Mouse (Mus musculus) hindlimb bud, embryonic 11.5 days (tissue): ENCODE measurements around the gene Iqgap1.
"Not testable (repeated sequence)": the region's sequence is repeated elsewhere in the genome, so short reads cannot be mapped to it uniquely, and the experiment has no call there.

ENCODE experiments used
- DNase-seq: peaks from one replicate; pipeline ENCODE4 v3.0.0-alpha.2; 2012; ENCODE audit warnings: low read depth, low spot score; ENCODE audit errors: extremely low spot score

Iqgap1 gene

GRCm38 (mm10) chr7:80843910-80844640 is 18.3 kb upstream of the Iqgap1 start:
- DNase-seq, result no peak

GRCm38 (mm10) chr7:80843176-80843575 is 17.4 kb upstream of the Iqgap1 start:
- no peak for DNase-seq

GRCm38 (mm10) chr7:80842132-80842531 is 16.4 kb upstream of the Iqgap1 start:
- DNase-seq, result no peak

- DNase-seq, result no peak
These were observed 15.2 kb upstream of the Iqgap1 start for GRCm38 (mm10) chr7:80840937-80841336.

GRCm38 (mm10) chr7:80840241-80840640 is 14.5 kb upstream of the Iqgap1 start:
- DNase-seq, result no peak

- DNase-seq, result no peak
These were observed 14.0 kb upstream of the Iqgap1 start for GRCm38 (mm10) chr7:80839755-80840154.

GRCm38 (mm10) chr7:80838247-80838646 is 12.5 kb upstream of the Iqgap1 start:
- no peak for DNase-seq

GRCm38 (mm10) chr7:80837736-80838135 is 12.0 kb upstream of the Iqgap1 start:
- no peak for DNase-seq

GRCm38 (mm10) chr7:80835984-80836652 is 10.3 kb upstream of the Iqgap1 start:
- no peak for DNase-seq

- DNase-seq, result no peak
These were observed 8.1 kb upstream of the Iqgap1 start for GRCm38 (mm10) chr7:80833651-80834532.

GRCm38 (mm10) chr7:80832996-80833650 is 7.3 kb upstream of the Iqgap1 start:
- DNase-seq, result not testable (repeated sequence)

GRCm38 (mm10) chr7:80832191-80832590 is 6.4 kb upstream of the Iqgap1 start:
- no peak for DNase-seq

- no peak for DNase-seq
These were observed 4.5 kb upstream of the Iqgap1 start for GRCm38 (mm10) chr7:80830193-80830803.

- DNase-seq, result no peak
These were observed 2.5 kb upstream of the Iqgap1 start for GRCm38 (mm10) chr7:80828146-80828860.

- DNase-seq, result no peak
These were observed 1.7 kb downstream of the Iqgap1 start for GRCm38 (mm10) chr7:80823875-80824682.

GRCm38 (mm10) chr7:80823267-80823666 is 2.5 kb downstream of the Iqgap1 start:
- no peak for DNase-seq

GRCm38 (mm10) chr7:80820838-80821237 is 4.9 kb downstream of the Iqgap1 start:
- DNase-seq, result no peak

GRCm38 (mm10) chr7:80816641-80817040 is 9.1 kb downstream of the Iqgap1 start:
- DNase-seq, result no peak

GRCm38 (mm10) chr7:80813397-80813796 is 12.4 kb downstream of the Iqgap1 start:
- DNase-seq, result no peak
